Mouse (Mus musculus): ENCODE data around the gene Samd4b.
"Not testable (repeated sequence)": the region's sequence is repeated elsewhere in the genome, so short reads cannot be mapped to it uniquely, and the experiment has no call there.

Samd4b gene

GRCm38 (mm10) chr7:28511441-28511840 is 86.5 kb downstream of the Samd4b start:
- CTCF ChIA-PET = no interaction called here

GRCm38 (mm10) chr7:28510405-28510974 is 87.5 kb downstream of the Samd4b start, which contains the start of gene Ifnl2:
Gene Ifnl2, minus strand, starts transcription at chr7:28510455.
- CTCF ChIA-PET = not testable (repeated sequence)

GRCm38 (mm10) chr7:28509121-28509520 is 88.8 kb downstream of the Samd4b start:
- CTCF ChIA-PET = interaction anchor here (0.6 to 0.7 kb wide), 2 partner anchors 7 to 385 kb away, joined by 3 to 5 read pairs; no protein-coding TSS in a partner anchor

DNA sequence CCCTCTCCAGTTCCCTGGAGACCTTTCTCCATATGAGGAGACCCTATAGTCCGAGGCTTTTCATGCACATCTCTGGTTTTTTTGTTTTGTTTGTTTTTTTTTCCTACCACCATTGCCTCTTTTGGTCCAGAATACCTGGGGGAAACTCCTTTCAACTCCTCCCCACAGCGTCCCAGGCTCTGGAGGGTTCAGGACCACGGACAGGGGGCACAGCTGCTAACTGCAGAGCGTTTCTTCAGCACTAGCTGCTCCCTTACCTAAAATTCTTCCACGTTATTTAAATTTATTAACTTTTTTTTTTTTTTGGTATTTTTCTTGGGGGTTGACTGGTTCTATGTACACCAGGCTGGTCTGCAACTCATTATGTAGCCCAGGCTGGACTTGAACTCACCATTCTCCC is 92.4 kb downstream of the Samd4b start:
- CTCF ChIA-PET = no interaction called here

- CTCF ChIA-PET = no interaction called here
Measured at GRCm38 (mm10) chr7:28495426-28495825, 102.5 kb downstream of the Samd4b start.

- CTCF ChIA-PET = no interaction called here
Measured at GRCm38 (mm10) chr7:28492310-28492709, 105.6 kb downstream of the Samd4b start.

DNA sequence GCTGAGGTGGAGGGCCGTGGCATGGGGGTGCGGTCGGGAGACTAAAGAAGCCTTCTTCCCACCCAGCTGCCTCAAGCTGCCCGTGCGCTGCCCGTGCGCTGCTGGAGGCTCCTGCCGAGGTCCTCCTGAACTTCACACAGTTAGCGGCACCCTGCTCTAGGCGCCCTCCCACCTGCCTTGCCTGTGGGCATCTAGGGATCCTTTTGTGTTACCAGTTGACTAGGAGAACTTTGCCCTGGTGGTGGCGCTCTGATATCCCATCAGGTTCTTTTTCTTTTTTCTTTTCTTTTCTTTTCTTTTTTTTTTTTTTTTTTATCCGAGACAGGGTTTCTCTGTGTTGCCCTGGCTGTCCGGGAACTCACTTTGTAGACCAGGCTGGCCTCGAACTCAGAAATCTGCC is 107.0 kb downstream of the Samd4b start:
- CTCF ChIA-PET = no interaction called here

DNA sequence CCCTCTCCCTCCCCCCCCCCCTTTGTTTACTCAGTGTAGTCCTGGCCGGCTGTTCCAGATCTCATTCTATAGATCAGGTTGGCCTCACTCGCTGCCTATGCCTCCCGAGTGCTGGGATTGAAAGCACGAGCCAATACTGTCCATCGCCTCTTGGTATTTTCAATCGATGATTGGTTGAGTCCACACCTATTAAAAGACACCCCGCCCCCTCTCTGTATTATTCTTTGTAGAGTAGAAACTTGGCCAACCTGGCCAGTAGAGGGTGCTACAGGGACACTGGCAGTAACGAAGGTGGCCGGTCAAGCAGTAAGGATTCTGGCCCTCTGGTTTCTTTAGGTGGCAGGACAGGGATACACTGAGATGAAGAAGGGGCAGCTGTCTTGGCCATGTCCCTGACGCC is 107.5 kb downstream of the Samd4b start:
- CTCF ChIA-PET = no interaction called here

DNA sequence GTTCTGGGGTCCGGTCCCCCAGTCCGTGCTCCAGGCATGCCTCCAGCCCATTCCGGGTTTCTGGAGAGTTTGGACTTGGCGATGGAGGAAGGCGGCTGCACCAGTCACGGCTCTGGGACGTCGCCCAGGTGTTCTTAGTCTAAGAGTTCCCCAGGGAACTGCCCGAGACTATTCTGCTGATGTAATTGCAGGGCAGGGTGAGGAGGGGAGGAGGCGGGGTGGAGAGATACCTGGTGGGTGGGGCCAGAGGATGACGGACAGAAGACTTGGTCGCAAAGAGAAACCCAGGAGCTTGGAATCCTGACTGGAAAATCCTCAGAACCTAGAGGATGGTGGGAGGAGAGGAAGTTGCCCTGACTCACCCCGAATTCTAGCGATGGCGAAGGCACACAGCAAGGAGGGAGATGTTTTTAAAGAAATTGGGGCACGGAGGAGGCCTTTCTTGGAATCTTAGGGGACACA is 109.9 kb downstream of the Samd4b start:
- CTCF ChIA-PET = interaction anchor here (0.7 kb wide), 1 partner anchor 39 kb away, joined by 27 read pairs; no protein-coding TSS in a partner anchor

DNA sequence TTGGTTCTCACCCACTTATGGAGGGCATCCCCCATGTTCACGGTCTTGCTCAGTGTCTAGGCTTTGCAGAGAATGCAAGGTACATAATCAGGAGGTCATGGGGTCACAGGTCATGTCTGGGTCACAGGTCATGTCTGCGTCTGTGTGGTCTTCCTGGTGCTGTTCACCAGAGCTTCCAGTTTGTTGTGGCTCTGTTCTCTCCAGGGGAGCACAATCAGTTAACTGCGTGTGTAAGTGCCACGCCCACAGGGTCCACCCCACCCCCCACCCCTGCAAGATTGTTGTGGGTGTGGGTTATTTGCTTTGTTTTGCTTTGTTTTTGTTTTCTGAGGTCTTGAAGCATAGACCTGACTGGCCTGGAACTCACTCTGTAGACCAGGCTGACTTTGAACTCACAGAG is 113.8 kb downstream of the Samd4b start:
- CTCF ChIA-PET = no interaction called here

DNA sequence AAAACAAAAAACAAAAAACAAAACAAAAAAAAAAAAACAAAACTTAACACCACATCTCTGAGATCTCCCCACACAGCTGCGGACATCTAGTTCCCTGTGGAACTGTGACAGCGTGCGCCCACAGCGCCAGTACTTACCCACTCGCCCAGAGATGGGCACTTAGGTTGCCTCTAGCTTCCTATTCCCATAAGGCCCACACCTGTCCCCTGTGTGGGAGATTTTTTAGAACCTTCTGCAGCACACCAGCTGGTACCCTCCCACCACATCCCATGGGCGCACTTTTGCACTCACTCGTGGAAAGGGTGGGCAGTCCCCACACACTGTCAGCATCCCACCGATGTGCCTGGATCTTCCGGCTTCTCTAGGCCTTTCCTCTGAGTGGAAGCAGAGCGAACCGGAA is 115.1 kb downstream of the Samd4b start:
- CTCF ChIA-PET = no interaction called here

- CTCF ChIA-PET = no interaction called here
Measured at GRCm38 (mm10) chr7:28478854-28479253, 119.1 kb downstream of the Samd4b start.

DNA sequence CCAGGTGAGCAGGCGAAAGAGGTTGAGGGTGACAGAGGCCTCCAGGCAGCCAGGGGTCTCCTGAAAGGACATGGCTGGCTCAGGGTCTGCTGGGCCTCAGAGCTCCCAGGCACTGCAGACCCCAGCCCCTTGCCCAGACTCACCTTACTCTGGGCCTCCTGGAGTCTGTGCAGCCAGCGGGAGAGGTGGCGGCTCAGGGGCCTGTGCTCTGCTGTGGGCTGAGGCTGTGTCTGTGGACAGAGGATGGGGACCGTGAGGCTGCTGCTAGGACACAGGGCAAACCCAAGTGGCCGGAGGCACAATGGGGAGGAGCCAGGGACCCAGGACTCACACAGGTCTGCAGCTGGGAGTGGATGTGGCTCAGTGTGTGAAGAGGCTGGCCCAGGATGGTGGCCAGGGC is 120.6 kb downstream of the Samd4b start:
- CTCF ChIA-PET = no interaction called here

- CTCF ChIA-PET = no interaction called here
Measured at GRCm38 (mm10) chr7:28476191-28476590, 121.8 kb downstream of the Samd4b start.

DNA sequence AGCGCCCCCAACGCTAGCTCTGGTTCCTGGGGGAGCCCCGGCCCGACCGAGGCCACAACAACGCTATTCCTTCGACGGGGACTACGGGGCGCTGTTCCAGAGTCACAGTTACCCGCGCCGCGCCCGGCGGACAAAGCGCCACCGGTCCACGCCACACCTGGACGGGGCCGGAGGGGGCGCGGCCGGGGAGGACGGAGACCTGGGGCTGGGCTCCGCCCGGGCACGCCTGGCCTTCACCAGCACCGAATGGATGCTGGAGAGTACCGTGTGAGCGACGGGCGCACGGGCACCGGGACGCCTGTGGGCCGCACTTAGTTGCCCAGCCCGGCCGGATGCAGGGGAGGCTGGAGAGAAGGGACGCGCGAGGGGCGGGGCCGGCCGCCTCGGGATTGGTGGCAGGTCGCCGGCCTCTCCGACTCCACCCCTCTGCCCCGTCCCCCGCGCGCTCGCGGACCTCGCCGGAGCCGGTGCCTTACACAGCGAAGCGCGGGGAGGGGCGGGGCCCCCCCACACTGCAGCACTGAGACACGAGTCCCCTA is 130.7 kb downstream of the Samd4b start:
- CTCF ChIA-PET = no interaction called here

GRCm38 (mm10) chr7:28466721-28467212 is 131.2 kb downstream of the Samd4b start:
- CTCF ChIA-PET = interaction anchor here (0.6 to 0.7 kb wide), 2 partner anchors 421 to 776 kb away, joined by 5 read pairs; no protein-coding TSS in a partner anchor

DNA sequence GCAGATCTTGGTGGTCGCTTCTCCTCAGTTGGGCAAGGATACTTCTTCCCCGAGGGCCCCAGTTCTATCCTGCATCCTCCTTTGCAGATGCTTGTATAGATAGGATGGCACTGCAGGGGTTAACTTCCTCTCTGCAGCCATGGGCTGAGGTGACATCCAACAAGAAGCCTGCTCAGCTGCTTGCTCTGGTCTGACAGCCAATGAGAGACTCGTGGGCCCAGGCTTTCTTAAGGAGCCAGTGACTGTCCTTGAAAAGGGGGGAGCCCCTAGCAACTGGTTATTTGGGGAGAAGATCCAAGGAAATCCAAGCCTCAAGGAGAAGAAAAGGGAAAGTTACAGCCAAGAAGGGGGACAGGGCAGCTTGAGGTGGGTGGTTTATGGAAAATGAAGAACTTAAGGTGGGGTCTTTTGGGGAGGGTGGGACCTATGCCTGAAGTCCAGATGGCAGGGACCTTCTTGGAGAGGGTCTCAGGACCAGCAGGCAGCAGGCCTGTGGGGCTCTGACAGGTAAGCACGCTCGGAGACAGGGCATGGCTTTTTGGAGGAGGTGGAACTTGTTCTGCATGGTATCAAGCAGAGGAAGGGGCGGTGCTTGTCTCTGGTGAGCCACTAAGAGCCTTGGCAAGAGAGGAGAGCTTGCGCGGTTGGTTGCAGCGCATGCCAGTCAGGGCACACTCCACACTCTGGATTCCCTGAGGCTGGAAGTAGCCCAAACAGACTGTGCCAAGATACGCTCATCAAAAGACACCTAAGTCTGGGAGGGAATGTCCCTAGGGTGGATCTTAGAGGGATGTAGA is 133.3 kb downstream of the Samd4b start:
- CTCF ChIA-PET = interaction anchor here (0.6 kb wide), 1 partner anchor 171 kb away, joined by 13 read pairs; no protein-coding TSS in a partner anchor

DNA sequence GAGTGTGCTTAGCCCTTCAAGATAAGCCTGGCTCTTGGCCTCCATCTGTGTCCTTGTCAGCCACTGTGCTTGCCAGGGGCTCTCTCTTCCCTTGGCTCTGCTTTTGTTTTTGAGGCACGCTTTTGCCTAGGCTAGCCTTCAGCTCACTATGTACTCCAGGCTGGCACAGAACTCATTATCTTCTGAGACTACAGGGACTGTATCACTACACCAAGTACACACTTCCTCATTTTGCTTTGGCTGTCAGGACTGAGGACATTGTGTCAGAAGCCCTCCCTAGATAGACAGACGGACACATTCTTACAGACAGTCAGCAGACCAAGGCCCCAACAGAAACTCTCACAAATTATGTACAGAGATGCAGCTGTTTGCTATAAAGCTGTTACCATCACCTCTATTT is 135.2 kb downstream of the Samd4b start:
- CTCF ChIA-PET = interaction anchor here (0.7 kb wide), 1 partner anchor 50 kb away, joined by 5 read pairs; no protein-coding TSS in a partner anchor

GRCm38 (mm10) chr7:28460361-28460760 is 137.6 kb downstream of the Samd4b start:
- CTCF ChIA-PET = no interaction called here

DNA sequence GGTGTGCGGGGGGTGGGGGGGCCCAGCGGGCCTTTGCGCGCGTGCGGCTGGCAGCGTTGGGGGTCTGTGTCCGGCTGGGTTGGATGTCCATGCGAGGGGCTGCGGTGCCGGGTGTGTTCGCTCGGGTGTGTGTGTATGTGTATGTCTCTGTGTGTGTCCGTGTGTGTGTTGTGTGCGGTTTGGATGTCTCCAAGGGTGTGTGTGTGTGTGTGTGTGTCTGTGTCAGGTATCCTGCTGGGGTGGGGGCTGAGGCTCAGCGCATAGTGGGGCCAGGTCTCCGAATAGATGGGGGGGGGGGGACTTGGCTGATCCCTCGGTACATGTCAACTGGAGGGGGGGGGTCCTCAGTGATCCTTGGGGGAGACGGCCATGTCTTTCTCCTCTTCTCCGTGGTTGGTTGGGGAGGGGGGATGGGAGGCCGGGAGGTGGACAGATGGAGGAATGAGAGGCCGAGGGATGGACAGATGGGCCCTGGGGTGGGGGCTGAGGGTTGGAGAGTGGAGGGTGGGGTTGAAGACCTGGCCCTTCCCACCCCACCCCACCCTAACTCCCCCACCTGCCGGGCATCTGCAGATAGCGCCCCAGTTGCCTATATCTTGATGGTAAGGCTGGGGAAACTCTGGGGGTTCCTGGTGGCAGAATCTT is 145.5 kb downstream of the Samd4b start:
- CTCF ChIA-PET = no interaction called here

GRCm38 (mm10) chr7:28451531-28452360 is 146.2 kb downstream of the Samd4b start, which contains the start of gene Lrfn1:
Gene Lrfn1, plus strand, starts transcription at chr7:28451980.
- CTCF ChIA-PET = no interaction called here
